Mouse (Mus musculus): ENCODE measurements around the gene Gm884.

Gene Gm884

GRCm38 (mm10) chr11:103621040-103621439 lies at the start of gene Gm884:
Gene Gm884, minus strand, starts transcription at chr11:103621140.
- no peak for DNase-seq (ENCODE audit: inconsistent ontology term)

GRCm38 (mm10) chr11:103666907-103667426 lies 46.0 kb upstream of the Gm884 start:
- DNase-seq (ENCODE audit: inconsistent ontology term), result peak; percentile 19

GRCm38 (mm10) chr11:103666181-103666906 lies 45.4 kb upstream of the Gm884 start:
- peak; percentile 40 for DNase-seq (ENCODE audit: inconsistent ontology term)

- DNase-seq (ENCODE audit: inconsistent ontology term), result no peak
These were observed 44.8 kb upstream of the Gm884 start for GRCm38 (mm10) chr11:103665695-103666094.

- no peak for DNase-seq (ENCODE audit: inconsistent ontology term)
These were observed 42.2 kb upstream of the Gm884 start for GRCm38 (mm10) chr11:103663119-103663518.

- DNase-seq (ENCODE audit: inconsistent ontology term), result no peak
These were observed 41.6 kb upstream of the Gm884 start for GRCm38 (mm10) chr11:103662546-103662945.

- no peak for DNase-seq (ENCODE audit: inconsistent ontology term)
These were observed 40.9 kb upstream of the Gm884 start for GRCm38 (mm10) chr11:103661863-103662262.

- no peak for DNase-seq (ENCODE audit: inconsistent ontology term)
These were observed 37.2 kb upstream of the Gm884 start for GRCm38 (mm10) chr11:103658189-103658588.

- DNase-seq (ENCODE audit: inconsistent ontology term), result peak; percentile 41
These were observed 35.6 kb upstream of the Gm884 start for GRCm38 (mm10) chr11:103656520-103656919.

- DNase-seq (ENCODE audit: inconsistent ontology term), result no peak
These were observed 32.5 kb upstream of the Gm884 start for GRCm38 (mm10) chr11:103653359-103653965.

- no peak for DNase-seq (ENCODE audit: inconsistent ontology term)
These were observed 30.5 kb upstream of the Gm884 start for GRCm38 (mm10) chr11:103651426-103651825.

GRCm38 (mm10) chr11:103649983-103650493 lies 29.1 kb upstream of the Gm884 start:
- DNase-seq (ENCODE audit: inconsistent ontology term), result no peak

- peak; percentile 46 for DNase-seq (ENCODE audit: inconsistent ontology term)
These were observed 28.5 kb upstream of the Gm884 start, which contains the start of gene Rprml for GRCm38 (mm10) chr11:103649301-103649982. Gene Rprml, plus strand, starts transcription at chr11:103649570.

GRCm38 (mm10) chr11:103648656-103649055 lies 27.7 kb upstream of the Gm884 start:
- no peak for DNase-seq (ENCODE audit: inconsistent ontology term)

GRCm38 (mm10) chr11:103647921-103648620 lies 27.1 kb upstream of the Gm884 start:
- DNase-seq (ENCODE audit: inconsistent ontology term), result no peak

GRCm38 (mm10) chr11:103646301-103646700 lies 25.4 kb upstream of the Gm884 start:
- DNase-seq (ENCODE audit: inconsistent ontology term), result no peak

GRCm38 (mm10) chr11:103645731-103646130 lies 24.8 kb upstream of the Gm884 start:
- DNase-seq (ENCODE audit: inconsistent ontology term), result no peak

- no peak for DNase-seq (ENCODE audit: inconsistent ontology term)
These were observed 22.3 kb upstream of the Gm884 start for GRCm38 (mm10) chr11:103643211-103643610.

- DNase-seq (ENCODE audit: inconsistent ontology term), result peak; percentile 34
These were observed 18.5 kb upstream of the Gm884 start for GRCm38 (mm10) chr11:103639407-103639946.

- no peak for DNase-seq (ENCODE audit: inconsistent ontology term)
These were observed 17.9 kb upstream of the Gm884 start, which contains the start of gene Lyzl6 for GRCm38 (mm10) chr11:103638790-103639189. Gene Lyzl6, minus strand, starts transcription at chr11:103638890.

- DNase-seq (ENCODE audit: inconsistent ontology term), result no peak
These were observed 15.3 kb upstream of the Gm884 start for GRCm38 (mm10) chr11:103636261-103636660.

Measured in Muller cell, postnatal 12 days (primary cell).